Mouse (Mus musculus) forebrain, embryonic 14.5 days (tissue): ENCODE data around the gene C4b. TPM values are rescaled to one million over a fixed set of nuclear protein-coding genes. Genes with fewer than 3 reads are reported as not detected.
"Not testable (repeated sequence)": the region's sequence is repeated elsewhere in the genome, so short reads cannot be mapped to it uniquely, and the experiment has no call there.

ENCODE experiments used
- ATAC-seq: fragments of 200-750 bp; cut with Nextera tagmentation; 2 replicates; pipeline ENCODE4 v1.8.0; 2017; ENCODE audit warnings: mild to moderate bottlenecking, moderate library complexity
- DNase-seq: peaks from one replicate; pipeline ENCODE4 v3.0.0-alpha.2; 2015; ENCODE audit warnings: low spot score
- H3K27ac ChIP-seq: fragments of 300-500 bp; sonication (generic); 2 replicates; pipeline ENCODE4 v1.5.1; 2014; ENCODE audit warnings: low read depth, mild to moderate bottlenecking, control low read depth, low read length, moderate library complexity
- H3K27me3 ChIP-seq: fragments of 300-500 bp; sonication (generic); replicated peaks from 2 replicates; pipeline ENCODE4 v1.6.1; 2014; ENCODE audit warnings: low read length, control low read depth, mixed read lengths; ENCODE audit not compliant: control insufficient read depth, insufficient read depth
- H3K36me3 ChIP-seq: fragments of 300-500 bp; sonication (generic); 2 replicates; pipeline ENCODE4 v1.6.1; 2014; ENCODE audit warnings: low read length, control low read depth; ENCODE audit not compliant: control insufficient read depth, insufficient read depth
- H3K4me1 ChIP-seq: fragments of 300-500 bp; sonication (generic); 2 replicates; pipeline ENCODE4 v1.6.1; 2014; ENCODE audit warnings: antibody characterized with exemption, low read length, control low read depth; ENCODE audit not compliant: control insufficient read depth, insufficient read depth
- H3K4me2 ChIP-seq: fragments of 300-500 bp; sonication (generic); 2 replicates; pipeline ENCODE4 v1.6.1; 2014; ENCODE audit warnings: mild to moderate bottlenecking, control low read depth, low read length
- H3K4me3 ChIP-seq: fragments of 300-500 bp; sonication (generic); 2 replicates; pipeline ENCODE4 v1.5.1; 2014; ENCODE audit warnings: low read depth, low read length, control low read depth
- H3K9ac ChIP-seq: fragments of 300-500 bp; sonication (generic); 2 replicates; pipeline ENCODE4 v1.6.1; 2014; ENCODE audit warnings: mild to moderate bottlenecking, low read length, control low read depth, moderate library complexity
- H3K9me3 ChIP-seq: fragments of 300-500 bp; sonication (generic); replicated peaks from 2 replicates; pipeline ENCODE4 v1.6.1; 2016; ENCODE audit warnings: low read length, control low read depth, mixed read lengths; ENCODE audit not compliant: control insufficient read depth
- WGBS: fragments of 180-500 bp; shearing (Covaris S2); extraction: QIAGEN DNeasy Blood & Tissue Kit; methylation state at CpG from one replicate; pipeline ENCODE4 v1.1.7; 2014; 5-methylcytosine and 5-hydroxymethylcytosine counted together
- polyA plus RNA-seq: library from polyadenylated mRNA; unstranded; fragments of >200 nt; fragmentation: Nextera tagmentation; extraction: Ambion mirVana; gene quantifications from 2 replicates; pipeline ENCODE4 v1.2.1, GENCODE M21; 2014

C4b gene
- polyA plus RNA-seq, 1 experiment from 2014 or later, result not detected

- DNase-seq, H3K27ac ChIP-seq, H3K36me3 ChIP-seq, H3K9me3 ChIP-seq, H3K27me3 ChIP-seq, H3K4me3 ChIP-seq, H3K4me1 ChIP-seq, H3K9ac ChIP-seq, ATAC-seq, H3K4me2 ChIP-seq: not testable (repeated sequence)
- WGBS, result 89% methylated on average over 6 of the region's 7 CpGs
These were observed 28.2 kb downstream of the C4b start for GRCm38 (mm10) chr17:34715451-34715850.

GRCm38 (mm10) chr17:34714908-34715445, 28.7 kb downstream of the C4b start:
- not testable (repeated sequence) for H3K27ac ChIP-seq, DNase-seq, H3K27me3 ChIP-seq, H3K9me3 ChIP-seq, H3K9ac ChIP-seq, H3K36me3 ChIP-seq, H3K4me2 ChIP-seq, ATAC-seq, H3K4me3 ChIP-seq, H3K4me1 ChIP-seq
- 84% methylated on average over 5 of the region's 5 CpGs for WGBS

GRCm38 (mm10) chr17:34714181-34714907, 29.3 kb downstream of the C4b start:
- not testable (repeated sequence) for ATAC-seq, H3K4me2 ChIP-seq, H3K4me3 ChIP-seq, H3K9me3 ChIP-seq, H3K27ac ChIP-seq, H3K36me3 ChIP-seq, DNase-seq, H3K9ac ChIP-seq, H3K27me3 ChIP-seq, H3K4me1 ChIP-seq
- 84% methylated on average over 9 of the region's 9 CpGs for WGBS

GRCm38 (mm10) chr17:34712951-34713350, 30.7 kb downstream of the C4b start:
- Histone ChIP-seq H3K4me2 (no peak overlapping the region), H3K36me3 (no peaks in the 10 kb centered on the region), H3K27me3 (no peaks in the 10 kb centered on the region), H3K9me3 (no peaks in the 10 kb centered on the region), H3K27ac (no peak overlapping the region), H3K9ac (no peak overlapping the region), H3K4me3 (no peak overlapping the region), H3K4me1 (no peaks in the 10 kb centered on the region)
- ATAC-seq (no peak), DNase-seq (peak; percentile 21)
- WGBS, result 42% methylated on average over 6 of the region's 6 CpGs

GRCm38 (mm10) chr17:34706476-34706875, 37.2 kb downstream of the C4b start:
- 85% methylated on average over 2 of the region's 2 CpGs for WGBS
- not testable (repeated sequence) for H3K27ac ChIP-seq, H3K9me3 ChIP-seq, ATAC-seq, H3K4me2 ChIP-seq, H3K9ac ChIP-seq, H3K4me3 ChIP-seq, H3K4me1 ChIP-seq, H3K27me3 ChIP-seq, DNase-seq, H3K36me3 ChIP-seq

GRCm38 (mm10) chr17:34700671-34701071, 43.0 kb downstream of the C4b start:
- Histone ChIP-seq H3K9me3 (no peaks in the 10 kb centered on the region), H3K27ac (0 out of 2 replicates have a peak overlapping the region, but pooled peaks have one; percentile 21), H3K27me3 (no peaks in the 10 kb centered on the region), H3K4me3 (no peak overlapping the region), H3K36me3 (no peaks in the 10 kb centered on the region), H3K9ac (no peak overlapping the region), H3K4me2 (no peak overlapping the region), H3K4me1 (peaks cover 4% of the 10 kb centered on the region; the same call in 1 of the 2 replicates)
- ATAC-seq, result no peak
- no peak for DNase-seq
- WGBS, result 62% methylated on average over 2 of the region's 2 CpGs

- WGBS, result 53% methylated on average over 14 of the region's 14 CpGs
- H3K9ac ChIP-seq, result no peak overlapping the region
- peak overlapping the region; percentile 85 for H3K27ac ChIP-seq
- H3K4me3 ChIP-seq, result no peak overlapping the region
- H3K36me3 ChIP-seq, result no peaks in the 10 kb centered on the region
- H3K9me3 ChIP-seq, result no peaks in the 10 kb centered on the region
- no peaks in the 10 kb centered on the region for H3K27me3 ChIP-seq
- H3K4me1 ChIP-seq, result peaks cover 4% of the 10 kb centered on the region; the same call in 1 of the 2 replicates
- H3K4me2 ChIP-seq, result no peak overlapping the region
- ATAC-seq (peak; percentile 66; the same call in 1 of the 2 replicates), DNase-seq (peak; percentile 44)
These were observed 43.9 kb downstream of the C4b start for GRCm38 (mm10) chr17:34699575-34700408.

GRCm38 (mm10) chr17:34692906-34693305, 50.8 kb downstream of the C4b start:
- H3K4me3 ChIP-seq, result no peak overlapping the region
- DNase-seq, result no peak
- H3K9ac ChIP-seq, result no peak overlapping the region
- H3K9me3 ChIP-seq, result no peaks in the 10 kb centered on the region
- WGBS, result 65% methylated on average over 7 of the region's 7 CpGs
- no peak overlapping the region for H3K4me2 ChIP-seq
- no peak for ATAC-seq
- no peaks in the 10 kb centered on the region for H3K36me3 ChIP-seq
- no peaks in the 10 kb centered on the region for H3K27me3 ChIP-seq
- H3K27ac ChIP-seq, result no peak overlapping the region
- H3K4me1 ChIP-seq, result no peaks in the 10 kb centered on the region
